Mouse (Mus musculus): Measurements from ENCODE around the gene Trak1.

- TF ChIP-seq CTCF (conservative IDR thresholded peaks at IDR 0.05 in 1 of 2, IDR thresholded peaks at IDR 0.05 in 1 of 2; ENCODE audit: low read depth in 2 of 2, low read length in 2 of 2) = no peak
- no peak for TF ChIP-seq HCFC1 (IDR thresholded peaks at IDR 0.05; ENCODE audit: low read depth, low read length)
- TF ChIP-seq IRF4 (IDR thresholded peaks at IDR 0.05; ENCODE audit: low read depth, low read length) = no peak
- no peak for TF ChIP-seq MEF2A (IDR thresholded peaks at IDR 0.05; ENCODE audit: borderline replicate concordance, low read depth, low read length)
- no peak for TF ChIP-seq POLR2A (IDR thresholded peaks at IDR 0.05; ENCODE audit: low read depth, low read length)
- no peak for TF ChIP-seq TBP (conservative IDR thresholded peaks at IDR 0.05; ENCODE audit: low read depth, low read length)
- TF ChIP-seq ELF1 (IDR thresholded peaks at IDR 0.05; ENCODE audit: low read depth, low read length) = no peak
- no peak for TF ChIP-seq JUND (conservative IDR thresholded peaks at IDR 0.05; ENCODE audit: low read depth, low read length)
- no peak for TF ChIP-seq GABPA (IDR thresholded peaks at IDR 0.05; ENCODE audit: insufficient replicate concordance, low read depth, low read length)
- TF ChIP-seq EP300 (IDR thresholded peaks at IDR 0.05; ENCODE audit: low read length) = no peak
- TF ChIP-seq RCOR1 (conservative IDR thresholded peaks at IDR 0.05; ENCODE audit: low read depth, low read length) = no peak
- TF ChIP-seq ZMIZ1 (IDR thresholded peaks at IDR 0.05; ENCODE audit: low read depth, low read length) = no peak
- TF ChIP-seq BHLHE40 (IDR thresholded peaks at IDR 0.05; ENCODE audit: low read depth, low read length) = no peak
- TF ChIP-seq UBTF (IDR thresholded peaks at IDR 0.05; ENCODE audit: low read depth, low read length) = no peak
Observed at GRCm38 (mm10) chr9:121257106-121257505, 40.2 kb upstream of the Trak1 start.
